Mouse (Mus musculus) heart, postnatal 25 days (tissue): Measurements from ENCODE around the gene Masp1. TPM values are rescaled to one million over a fixed set of nuclear protein-coding genes. Genes with fewer than 3 reads are reported as not detected.

Source experiments
- DNase-seq: peaks from one replicate; pipeline ENCODE4 v3.0.0; 2022; ENCODE audit warnings: low spot score
- intact Hi-C: fragments of 180-260 bp; cut with DNase I; formaldehyde crosslinking; loops from one replicate; pipeline ENCODE4 v1.15.1; 2025
- total RNA-seq, 2 experiments: library from RNA; stranded (reverse); gene quantifications; 2 replicates each; pipeline ENCODE4 v1.2.3; 2021

Gene Masp1
- 10 to 100 TPM; 17.5 to 22.0 TPM for total RNA-seq

DNA sequence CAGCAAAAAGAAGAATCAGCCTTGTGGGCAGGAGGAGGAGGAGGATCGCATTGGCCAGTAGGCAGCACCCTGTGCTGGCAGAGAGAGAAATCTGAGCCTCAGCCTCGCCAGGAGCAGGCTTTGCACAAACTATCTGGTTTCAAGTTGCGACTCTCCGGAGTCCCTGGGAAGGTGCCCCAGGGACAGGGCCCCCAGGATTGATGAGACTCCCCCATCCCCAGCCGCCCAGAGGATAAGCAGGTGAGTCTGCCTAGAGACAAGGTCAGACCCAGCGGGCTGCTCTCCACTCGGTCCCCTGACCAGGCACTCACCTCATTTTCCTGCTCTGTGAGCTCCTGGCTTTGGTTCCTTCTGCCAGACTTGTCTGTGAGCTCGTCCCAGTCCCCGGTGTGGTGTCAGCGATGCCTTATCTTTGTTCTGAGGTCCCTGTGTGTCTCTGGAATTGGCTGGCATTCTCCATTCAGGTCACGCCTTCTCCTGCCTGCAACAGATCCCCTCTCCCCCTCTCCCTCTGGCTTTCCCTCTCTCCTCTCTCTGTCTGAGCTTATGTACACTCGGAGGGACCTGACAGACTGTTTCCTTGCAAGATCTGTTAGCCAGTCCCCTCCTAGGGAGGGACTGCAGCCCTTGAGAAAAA is at the start of gene Masp1, which contains the start of gene Rtp4:
Gene Masp1 (minus strand): TSS at position 581 of the 637 bp plus-strand sequence.
Gene Rtp4 (plus strand): TSS at position 57 of the 637 bp plus-strand sequence.
- DNase-seq = no peak
- intact Hi-C loops = no loop called here

- no peak for DNase-seq
- intact Hi-C loops = no loop called here
Measured at GRCm38 (mm10) chr16:23568369-23568958, 47.8 kb upstream of the Masp1 start.

DNA sequence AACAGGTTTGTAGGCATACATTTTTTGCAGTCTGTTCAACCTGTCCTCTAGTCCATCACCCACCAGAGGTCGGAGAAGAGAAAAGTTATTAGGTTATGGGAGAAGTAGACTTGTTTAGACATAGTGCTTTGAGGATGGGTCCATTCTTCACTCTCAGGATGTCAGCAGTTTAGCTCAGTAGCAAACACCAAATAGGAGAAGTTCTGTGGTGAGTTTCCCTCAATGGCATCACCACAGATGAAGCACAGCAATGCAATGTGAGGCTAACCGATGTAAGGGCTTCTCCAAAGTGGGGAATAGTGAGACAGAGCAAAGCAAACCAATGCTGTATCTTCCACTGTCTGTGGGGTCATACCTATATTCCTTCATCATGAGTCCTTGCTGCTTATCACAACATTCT is 37.1 kb upstream of the Masp1 start:
- DNase-seq = no peak
- intact Hi-C loops = no loop called here

DNA sequence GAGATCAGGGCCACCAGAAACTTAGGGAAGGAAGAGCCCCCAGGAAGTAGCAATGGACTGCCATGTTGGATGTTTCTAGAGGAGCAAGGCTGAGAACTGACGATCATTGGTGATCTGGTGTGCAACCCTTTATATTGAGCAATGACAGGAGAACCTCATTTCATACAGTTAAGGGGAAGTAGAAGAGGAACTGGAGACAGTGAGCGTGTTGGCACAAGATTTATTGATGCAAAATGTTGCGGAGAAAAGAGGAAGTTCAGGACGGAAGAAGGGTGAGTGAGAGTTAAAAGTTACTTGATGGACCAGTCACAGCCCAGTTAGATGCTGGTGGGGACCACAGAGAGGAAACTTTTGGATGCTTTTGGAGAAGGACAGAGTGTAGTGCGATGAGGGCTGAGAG is 36.6 kb upstream of the Masp1 start:
- intact Hi-C loops = no loop called here
- DNase-seq = no peak

DNA sequence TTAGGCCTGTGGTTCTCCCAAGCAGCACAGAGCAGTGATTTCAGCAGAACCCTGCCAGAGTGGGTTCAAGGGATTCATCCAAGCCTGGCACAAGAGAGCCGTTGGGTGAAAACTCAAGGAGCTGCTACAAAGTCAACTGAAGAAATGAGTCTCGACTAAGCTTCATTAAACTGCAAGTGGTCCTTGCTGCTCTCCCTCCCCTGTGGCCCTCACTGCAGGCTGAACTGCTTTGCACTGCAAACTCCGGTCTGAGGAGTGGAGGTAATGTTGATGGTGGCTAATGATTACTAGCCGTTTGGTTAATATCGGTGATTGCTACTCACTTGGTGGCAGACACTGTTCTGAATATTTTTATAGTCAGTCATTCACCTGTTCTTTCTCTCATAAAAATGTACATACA is 34.1 kb upstream of the Masp1 start:
- intact Hi-C loops = loop anchor here (5.0 kb wide), 1 partner anchor 78 kb away; no protein-coding TSS in a partner anchor
- no peak for DNase-seq

GRCm38 (mm10) chr16:23550981-23551582 is 30.5 kb upstream of the Masp1 start:
- intact Hi-C loops = loop anchor here (1.0 to 5.0 kb wide), 4 partner anchors 81 to 402 kb away; no protein-coding TSS in a partner anchor
- no peak for DNase-seq

DNA sequence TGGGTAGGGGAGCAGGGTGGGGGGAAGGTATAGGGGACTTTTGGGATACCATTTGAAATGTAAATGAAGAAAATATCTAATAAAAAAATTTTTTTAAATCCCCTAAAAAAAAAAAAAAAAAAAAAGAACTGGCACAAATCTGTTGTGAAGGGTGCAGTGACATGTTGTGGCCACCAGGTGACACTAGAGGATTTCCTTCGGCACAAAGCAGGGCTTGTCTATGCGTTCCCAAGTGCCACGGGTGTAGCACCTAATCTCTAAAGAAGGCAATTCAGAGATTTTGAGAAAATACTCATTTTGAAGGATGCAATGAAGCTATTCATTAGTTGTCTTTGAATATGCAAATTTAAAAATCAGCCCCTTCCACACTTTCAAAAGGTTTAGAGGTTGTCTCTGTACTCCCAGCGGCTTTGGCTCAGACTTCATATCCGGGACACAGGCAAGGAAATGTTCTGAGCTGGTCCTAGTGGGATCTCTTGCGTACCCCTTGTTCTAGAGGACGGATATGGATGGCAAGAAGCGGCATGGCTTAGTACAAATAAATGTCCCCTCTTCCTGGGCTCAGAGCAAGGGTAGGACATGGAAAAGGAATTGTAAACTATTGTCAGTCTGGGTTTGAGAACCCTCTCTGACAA is 29.8 kb upstream of the Masp1 start:
- DNase-seq = no peak
- intact Hi-C loops = loop anchor here (1.0 to 5.0 kb wide), 4 partner anchors 82 to 403 kb away; no protein-coding TSS in a partner anchor

DNA sequence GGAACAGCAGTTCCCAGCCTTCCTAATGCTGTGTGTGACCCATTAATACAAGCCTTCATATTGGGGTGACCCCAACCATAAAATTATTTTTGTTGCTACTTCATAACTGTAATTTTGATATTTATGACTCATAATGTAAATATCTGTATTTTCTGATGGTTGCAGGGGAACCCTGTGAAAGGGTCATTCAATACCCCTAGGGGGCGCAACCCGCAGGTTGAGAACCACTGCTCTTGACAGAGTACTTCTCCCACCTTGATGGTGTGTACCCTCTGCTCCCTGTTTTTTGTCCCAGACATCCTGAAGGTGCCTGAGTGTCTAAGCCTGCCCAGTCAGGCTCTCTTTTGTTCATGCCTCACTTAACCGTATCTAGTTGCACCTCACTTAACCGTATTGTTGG is 27.2 kb upstream of the Masp1 start:
- intact Hi-C loops = no loop called here
- DNase-seq = no peak

GRCm38 (mm10) chr16:23544361-23544760 is 23.7 kb upstream of the Masp1 start:
- intact Hi-C loops = no loop called here
- no peak for DNase-seq

GRCm38 (mm10) chr16:23542866-23543265 is 22.3 kb upstream of the Masp1 start:
- intact Hi-C loops = no loop called here

DNA sequence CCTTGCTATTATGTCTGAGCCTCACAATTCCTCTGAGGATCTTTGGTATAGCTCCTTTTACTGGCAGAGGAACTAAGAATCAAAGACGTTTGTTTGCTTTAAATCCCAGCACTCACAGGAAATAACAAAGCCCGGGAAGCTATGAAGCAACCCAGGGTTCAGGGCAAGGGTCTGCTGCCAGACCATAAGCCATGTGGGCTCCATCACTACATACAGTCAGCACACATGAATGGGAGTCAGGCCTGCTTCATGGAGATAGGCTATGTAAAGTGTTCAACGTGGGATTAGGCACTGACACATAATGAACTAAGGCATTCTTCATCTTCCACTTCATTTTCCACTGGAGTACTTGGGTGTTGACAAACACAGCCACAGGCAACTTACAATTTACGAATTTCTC is 20.4 kb upstream of the Masp1 start:
- intact Hi-C loops = no loop called here

More at GRCm38 (mm10) chr16:23542866-23543265, 22.3 kb upstream of the Masp1 start:
- DNase-seq = no peak

GRCm38 (mm10) chr16:23533707-23534106 is 13.1 kb upstream of the Masp1 start:
- DNase-seq = no peak
- intact Hi-C loops = no loop called here

More for the DNA sequence above, 20.4 kb upstream of the Masp1 start:
- DNase-seq = no peak

GRCm38 (mm10) chr16:23529186-23529585 is 8.6 kb upstream of the Masp1 start:
- intact Hi-C loops = no loop called here
- no peak for DNase-seq

- intact Hi-C loops = no loop called here
- no peak for DNase-seq
Measured at GRCm38 (mm10) chr16:23522081-23522480, 1.5 kb upstream of the Masp1 start.

DNA sequence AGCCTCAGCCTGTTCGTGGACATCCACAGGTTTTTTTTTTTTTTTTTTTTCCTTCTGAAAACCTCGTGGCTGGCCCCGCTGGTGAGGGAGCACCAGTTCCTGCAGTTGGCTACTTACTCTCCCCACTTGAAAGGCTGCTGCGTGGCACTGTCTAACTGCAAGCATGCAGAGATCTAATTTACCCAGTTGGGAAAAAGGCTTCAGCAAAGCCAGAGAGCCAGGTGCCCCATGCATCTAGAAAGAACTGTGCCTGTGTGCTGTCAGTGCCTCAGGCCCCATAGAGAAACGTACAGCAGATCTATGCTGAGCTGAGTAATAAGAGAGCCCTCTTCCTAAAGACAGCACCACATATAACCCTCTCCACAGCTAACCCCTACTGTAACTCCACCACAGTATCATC is 477 bp upstream of the Masp1 start:
- DNase-seq = no peak

GRCm38 (mm10) chr16:23519771-23520170 is 844 bp downstream of the Masp1 start:
- intact Hi-C loops = no loop called here
- DNase-seq = no peak

More for the DNA sequence above, 477 bp upstream of the Masp1 start:
- intact Hi-C loops = no loop called here

GRCm38 (mm10) chr16:23518567-23519369 is 1.8 kb downstream of the Masp1 start:
- no peak for DNase-seq
- intact Hi-C loops = no loop called here

- intact Hi-C loops = no loop called here
- DNase-seq = no peak
Measured at GRCm38 (mm10) chr16:23517754-23518566, 2.7 kb downstream of the Masp1 start.

GRCm38 (mm10) chr16:23517230-23517629 is 3.4 kb downstream of the Masp1 start:
- intact Hi-C loops = no loop called here
- DNase-seq = no peak
